Mouse (Mus musculus): ENCODE results near the gene Numa1. TPM values are rescaled to one million over a fixed set of nuclear protein-coding genes. Genes with fewer than 3 reads are reported as not detected.

Gene Numa1
- polyA plus RNA-seq, 1 experiment from 2014 or later, result 70.7 TPM

DNA sequence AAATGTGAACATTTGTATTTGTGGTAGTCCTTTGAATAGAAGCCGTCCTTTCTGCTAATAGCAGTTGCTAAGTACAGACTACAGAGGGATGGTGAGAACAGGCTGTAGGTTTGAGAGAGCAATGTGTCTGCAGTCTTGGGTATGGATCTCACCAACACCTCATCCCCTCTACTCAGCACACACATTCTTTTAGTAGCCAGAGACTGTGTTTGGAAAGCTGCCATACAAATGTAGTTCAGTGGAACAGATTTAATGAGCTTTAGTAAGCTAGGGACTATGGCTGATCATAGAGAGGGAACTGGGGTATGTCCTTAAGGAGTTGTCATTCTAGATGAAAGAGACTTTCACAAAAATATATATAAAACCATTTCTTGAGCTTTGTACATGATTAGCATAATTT lies 33.3 kb downstream of the Numa1 start:
- H3K27ac ChIP-seq, result no peak overlapping the region
- no peaks in the 10 kb centered on the region for H3K27me3 ChIP-seq
- no peak for ATAC-seq
- no peak overlapping the region for H3K9ac ChIP-seq (replicated peaks)
- no peak overlapping the region for H3K4me2 ChIP-seq (replicated peaks)
- H3K36me3 ChIP-seq, result no peaks in the 10 kb centered on the region
- H3K4me1 ChIP-seq (replicated peaks), result peaks cover 27% of the 10 kb centered on the region
- no peaks in the 10 kb centered on the region for H3K9me3 ChIP-seq
- 92% methylated on average over 1 of the region's 1 CpGs for WGBS
- H3K4me3 ChIP-seq (replicated peaks), result no peak overlapping the region

GRCm38 (mm10) chr7:101968751-101969150 lies 34.8 kb downstream of the Numa1 start:
- no peaks in the 10 kb centered on the region for H3K27me3 ChIP-seq
- H3K27ac ChIP-seq, result peak overlapping the region; percentile 100
- peak overlapping the region; percentile 79 for H3K4me3 ChIP-seq (replicated peaks)
- H3K4me2 ChIP-seq (replicated peaks), result peak overlapping the region; percentile 64
- WGBS, result 55% methylated on average over 2 of the region's 2 CpGs
- no peaks in the 10 kb centered on the region for H3K9me3 ChIP-seq
- no peak for ATAC-seq
- peaks cover 42% of the 10 kb centered on the region for H3K4me1 ChIP-seq (replicated peaks)
- peak overlapping the region; percentile 96; the same call in 1 of the 2 replicates for H3K9ac ChIP-seq (replicated peaks)
- H3K36me3 ChIP-seq, result no peaks in the 10 kb centered on the region

DNA sequence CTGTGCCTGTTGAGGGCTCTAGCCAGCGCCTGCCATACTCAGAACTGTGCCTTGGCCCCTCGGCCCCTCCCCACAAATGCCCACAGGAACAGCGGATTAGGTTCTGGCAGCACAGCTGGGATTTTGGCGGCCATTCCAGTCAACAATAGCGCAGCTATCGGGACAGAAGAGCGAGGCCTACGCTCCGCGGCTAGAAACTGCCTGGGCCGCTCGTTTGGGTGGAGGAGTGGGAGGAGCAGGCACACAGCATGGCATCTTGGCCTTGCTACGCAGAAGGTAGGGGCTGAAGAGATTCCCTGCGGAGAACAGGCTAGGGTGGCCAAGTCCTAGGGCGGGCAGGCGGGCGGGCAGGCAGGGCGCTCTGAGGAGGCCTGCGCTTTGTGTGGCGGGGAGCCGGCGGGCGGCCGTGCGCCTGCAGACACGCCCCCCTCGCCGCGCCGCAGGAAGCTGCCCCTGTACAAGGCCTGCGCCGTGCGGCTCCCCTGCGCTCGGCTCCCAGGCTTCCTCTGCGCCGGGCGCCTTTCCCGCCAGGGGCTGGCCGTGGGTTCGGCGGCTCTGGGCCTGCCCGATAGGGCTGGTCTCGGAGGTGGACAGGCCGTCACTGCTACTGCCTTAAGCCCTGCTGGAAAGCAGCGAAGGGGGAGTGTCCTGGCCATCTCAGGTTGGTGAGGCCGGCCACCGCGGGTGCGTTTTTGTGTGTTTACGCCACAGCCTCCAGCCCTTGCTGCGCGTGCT lies 36.0 kb downstream of the Numa1 start:
- Histone ChIP-seq H3K9me3 (no peaks in the 10 kb centered on the region), H3K4me1 (replicated peaks) (peaks cover 50% of the 10 kb centered on the region), H3K27ac (peak overlapping the region; percentile 100), H3K9ac (replicated peaks) (peak overlapping the region; percentile 96), H3K27me3 (no peaks in the 10 kb centered on the region), H3K36me3 (no peaks in the 10 kb centered on the region), H3K4me2 (replicated peaks) (peak overlapping the region; percentile 64), H3K4me3 (replicated peaks) (peak overlapping the region; percentile 79)
- 0% methylated on average over 50 of the region's 53 CpGs for WGBS
- ATAC-seq, result peak; percentile 96

DNA sequence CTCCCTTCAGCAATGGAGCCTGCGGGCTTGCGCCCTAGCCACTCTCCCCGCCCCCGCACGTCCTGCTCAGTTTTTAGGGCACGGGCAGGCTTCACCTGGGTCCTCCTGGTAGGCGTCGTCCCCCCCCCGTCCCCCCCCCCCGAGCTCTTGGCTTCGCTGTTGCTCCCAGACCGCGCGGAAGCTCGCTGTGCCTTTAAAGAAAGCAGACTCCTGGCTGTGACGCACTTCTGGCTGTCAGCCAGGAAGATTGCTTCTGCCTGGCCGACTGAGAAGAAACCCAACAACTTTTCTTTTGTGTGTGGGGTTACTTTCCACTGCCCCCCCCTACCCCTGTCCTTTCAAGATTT lies 36.5 kb downstream of the Numa1 start:
- peak; percentile 78 for ATAC-seq
- Histone ChIP-seq H3K9me3 (no peaks in the 10 kb centered on the region), H3K27me3 (no peaks in the 10 kb centered on the region), H3K4me3 (replicated peaks) (peak overlapping the region; percentile 79), H3K4me1 (replicated peaks) (peaks cover 50% of the 10 kb centered on the region), H3K36me3 (no peaks in the 10 kb centered on the region), H3K27ac (peak overlapping the region; percentile 100), H3K9ac (replicated peaks) (peak overlapping the region; percentile 96), H3K4me2 (replicated peaks) (peak overlapping the region; percentile 64)
- 0% methylated on average over 13 of the region's 17 CpGs for WGBS

- peak overlapping the region; percentile 100 for H3K27ac ChIP-seq
- H3K9me3 ChIP-seq, result no peaks in the 10 kb centered on the region
- H3K4me1 ChIP-seq (replicated peaks), result peaks cover 50% of the 10 kb centered on the region
- H3K4me3 ChIP-seq (replicated peaks), result peak overlapping the region; percentile 79
- WGBS, result 3% methylated on average over 19 of the region's 19 CpGs
- ATAC-seq, result peak; percentile 71
- peak overlapping the region; percentile 64 for H3K4me2 ChIP-seq (replicated peaks)
- peak overlapping the region; percentile 96 for H3K9ac ChIP-seq (replicated peaks)
- peaks cover under 1% of the 10 kb centered on the region for H3K36me3 ChIP-seq
- no peaks in the 10 kb centered on the region for H3K27me3 ChIP-seq
Measured at GRCm38 (mm10) chr7:101970821-101971461, 37.0 kb downstream of the Numa1 start.

DNA sequence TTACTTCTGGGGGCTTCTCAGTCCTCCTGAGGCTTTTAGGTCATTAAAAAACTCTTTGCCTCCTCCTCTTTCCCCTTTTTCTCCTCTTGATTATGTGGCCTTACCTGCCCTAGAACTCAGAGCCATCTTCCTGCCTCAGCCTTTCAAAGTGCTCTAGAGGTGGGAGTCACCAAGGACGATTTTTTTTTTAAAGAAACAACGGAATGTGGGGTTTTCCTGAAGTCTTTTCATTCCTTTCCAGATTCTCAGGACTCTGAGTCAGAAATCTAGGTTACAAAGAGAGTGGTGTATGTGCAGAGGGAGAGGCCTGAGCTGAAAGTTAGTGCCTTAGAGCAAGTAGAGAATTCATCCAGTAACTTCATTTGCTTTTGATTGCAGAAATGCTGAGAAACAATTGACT lies 37.8 kb downstream of the Numa1 start:
- Histone ChIP-seq H3K4me2 (replicated peaks) (peak overlapping the region; percentile 64), H3K36me3 (peaks cover 4% of the 10 kb centered on the region), H3K27ac (peak overlapping the region; percentile 100), H3K4me3 (replicated peaks) (peak overlapping the region; percentile 79), H3K9me3 (no peaks in the 10 kb centered on the region), H3K9ac (replicated peaks) (peak overlapping the region; percentile 96), H3K27me3 (no peaks in the 10 kb centered on the region), H3K4me1 (replicated peaks) (peaks cover 50% of the 10 kb centered on the region)
- WGBS, result 57% methylated on average over 2 of the region's 2 CpGs
- no peak for ATAC-seq

- no peak overlapping the region for H3K27ac ChIP-seq
- H3K4me1 ChIP-seq (replicated peaks), result peaks cover 44% of the 10 kb centered on the region
- WGBS, result 87% methylated on average over 3 of the region's 3 CpGs
- no peak overlapping the region for H3K4me2 ChIP-seq (replicated peaks)
- peaks cover 13% of the 10 kb centered on the region for H3K36me3 ChIP-seq
- no peaks in the 10 kb centered on the region for H3K27me3 ChIP-seq
- no peak overlapping the region for H3K9ac ChIP-seq (replicated peaks)
- H3K9me3 ChIP-seq, result no peaks in the 10 kb centered on the region
- ATAC-seq, result no peak
- H3K4me3 ChIP-seq (replicated peaks), result no peak overlapping the region
Measured at GRCm38 (mm10) chr7:101973730-101974129, 39.8 kb downstream of the Numa1 start.

- Histone ChIP-seq H3K27me3 (no peaks in the 10 kb centered on the region), H3K27ac (peak overlapping the region; percentile 1; the same call in 1 of the 2 replicates), H3K9ac (replicated peaks) (no peak overlapping the region), H3K9me3 (no peaks in the 10 kb centered on the region), H3K36me3 (peaks cover 13% of the 10 kb centered on the region), H3K4me1 (replicated peaks) (peaks cover 36% of the 10 kb centered on the region), H3K4me2 (replicated peaks) (no peak overlapping the region), H3K4me3 (replicated peaks) (no peak overlapping the region)
- WGBS, result 84% methylated on average over 2 of the region's 2 CpGs
- ATAC-seq, result no peak
Measured at GRCm38 (mm10) chr7:101974505-101974904, 40.6 kb downstream of the Numa1 start.

GRCm38 (mm10) chr7:101982735-101983134 lies 48.8 kb downstream of the Numa1 start:
- H3K9ac ChIP-seq (replicated peaks), result no peak overlapping the region
- H3K27me3 ChIP-seq, result no peaks in the 10 kb centered on the region
- no peak overlapping the region for H3K27ac ChIP-seq
- no peak overlapping the region for H3K4me3 ChIP-seq (replicated peaks)
- peaks cover 45% of the 10 kb centered on the region for H3K36me3 ChIP-seq
- H3K4me2 ChIP-seq (replicated peaks), result no peak overlapping the region
- no peaks in the 10 kb centered on the region for H3K4me1 ChIP-seq (replicated peaks)
- no peak for ATAC-seq
- 82% methylated on average over 1 of the region's 1 CpGs for WGBS
- H3K9me3 ChIP-seq, result no peaks in the 10 kb centered on the region

- H3K27ac ChIP-seq, result no peak overlapping the region
- peaks cover 66% of the 10 kb centered on the region for H3K36me3 ChIP-seq
- H3K27me3 ChIP-seq, result no peaks in the 10 kb centered on the region
- H3K4me3 ChIP-seq (replicated peaks), result no peak overlapping the region
- H3K9me3 ChIP-seq, result no peaks in the 10 kb centered on the region
- WGBS, result 95% methylated on average over 3 of the region's 3 CpGs
- no peak overlapping the region for H3K4me2 ChIP-seq (replicated peaks)
- H3K9ac ChIP-seq (replicated peaks), result no peak overlapping the region
- no peak for ATAC-seq
- no peaks in the 10 kb centered on the region for H3K4me1 ChIP-seq (replicated peaks)
Measured at GRCm38 (mm10) chr7:101985081-101985480, 51.2 kb downstream of the Numa1 start.

DNA sequence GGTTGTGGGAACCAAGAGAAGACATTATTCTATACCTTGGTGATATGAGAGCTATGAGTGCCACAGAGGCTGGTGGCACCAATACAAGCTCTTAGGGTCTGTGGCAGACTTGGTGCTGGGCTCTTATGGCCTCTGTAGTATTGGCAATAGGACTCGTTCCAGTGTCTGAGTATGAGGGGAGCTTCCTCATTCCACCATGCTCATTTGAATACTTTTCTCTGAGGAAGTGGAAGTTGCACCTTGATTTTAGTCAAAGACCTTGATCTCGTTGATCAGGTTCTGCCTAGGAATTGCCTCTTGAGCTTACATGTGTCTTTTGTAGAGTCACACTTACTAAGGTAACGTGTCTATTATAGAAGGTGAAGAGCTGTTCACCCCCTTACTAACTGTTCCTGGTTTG lies 60.3 kb downstream of the Numa1 start:
- no peak overlapping the region for H3K4me2 ChIP-seq (replicated peaks)
- H3K27ac ChIP-seq, result no peak overlapping the region
- H3K4me3 ChIP-seq (replicated peaks), result no peak overlapping the region
- peaks cover 99% of the 10 kb centered on the region for H3K36me3 ChIP-seq
- H3K4me1 ChIP-seq (replicated peaks), result no peaks in the 10 kb centered on the region
- no peak for ATAC-seq
- H3K27me3 ChIP-seq, result no peaks in the 10 kb centered on the region
- no peaks in the 10 kb centered on the region for H3K9me3 ChIP-seq
- no peak overlapping the region for H3K9ac ChIP-seq (replicated peaks)
- WGBS, result 90% methylated on average over 3 of the region's 3 CpGs

- Histone ChIP-seq H3K36me3 (peaks cover 99% of the 10 kb centered on the region), H3K4me1 (replicated peaks) (no peaks in the 10 kb centered on the region), H3K4me2 (replicated peaks) (no peak overlapping the region), H3K9me3 (no peaks in the 10 kb centered on the region), H3K9ac (replicated peaks) (0 out of 2 replicates have a peak overlapping the region, but pooled peaks have one; percentile 14), H3K4me3 (replicated peaks) (no peak overlapping the region), H3K27ac (no peak overlapping the region), H3K27me3 (no peaks in the 10 kb centered on the region)
- WGBS, result 69% methylated on average over 14 of the region's 14 CpGs
- ATAC-seq, result peak; percentile 75
Measured at GRCm38 (mm10) chr7:101998194-101998927, 64.5 kb downstream of the Numa1 start.
